Mouse (Mus musculus) cerebellum, adult 2 months (tissue): ENCODE measurements around the gene Gm9936.

Experiments used
- CTCF ChIP-seq: fragments of 200-500 bp; IDR thresholded peaks from 2 replicates; pipeline ENCODE4 v1.5.1; 2011; ENCODE audit warnings: low read depth, mild to moderate bottlenecking, control low read depth, low read length, moderate library complexity, borderline replicate concordance; ENCODE audit not compliant: insufficient read depth
- POLR2A ChIP-seq: fragments of 200-500 bp; IDR thresholded peaks from 2 replicates; pipeline ENCODE4 v1.6.1; 2011; ENCODE audit warnings: low read length, control low read depth, borderline replicate concordance; ENCODE audit not compliant: insufficient read depth

DNA sequence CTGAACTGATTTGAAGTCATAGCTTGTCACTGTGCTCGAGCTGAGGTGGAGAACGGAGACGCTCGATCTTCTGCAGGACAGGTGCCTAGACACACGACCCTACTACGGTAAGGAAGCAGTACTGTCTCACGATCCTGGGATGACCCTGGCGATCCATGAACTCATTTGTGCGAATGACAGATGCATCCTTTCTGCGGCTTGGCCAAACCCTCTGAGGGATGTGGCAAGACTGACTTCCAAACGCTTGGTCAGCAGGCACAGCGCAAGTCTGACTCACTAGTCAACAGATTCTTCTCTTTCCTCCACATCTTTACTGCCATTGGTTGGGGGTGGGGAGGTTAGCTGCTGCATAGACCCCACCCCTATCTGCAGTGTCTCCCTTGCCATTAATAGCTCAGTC is 31.1 kb downstream of the Gm9936 start:
- TF ChIP-seq CTCF (no peak), POLR2A (no peak)
